Mouse (Mus musculus) mouse trophoblast stem cell (cell line): Measurements from ENCODE around the gene Pdp2.
"Not testable (repeated sequence)": the region's sequence is repeated elsewhere in the genome, so short reads cannot be mapped to it uniquely, and the experiment has no call there.

Source experiments
- in situ Hi-C, 2 experiments: fragments of 300-500 bp; cut with MseI, MboI; formaldehyde crosslinking; loops; 2 replicates in 1 of 2; 3 replicates in 1 of 2; pipeline ENCODE4 v1.15.1; 2025

The Pdp2 gene

GRCm38 (mm10) chr8:104632486-104632885 is 41.2 kb downstream of the Pdp2 start:
- in situ Hi-C loops = no loop called here

- in situ Hi-C loops = no loop called here
These were observed 42.0 kb downstream of the Pdp2 start for GRCm38 (mm10) chr8:104633156-104633744.

GRCm38 (mm10) chr8:104635004-104635710 is 43.9 kb downstream of the Pdp2 start:
- in situ Hi-C loops = no loop called here

- in situ Hi-C loops = no loop called here
These were observed 46.8 kb downstream of the Pdp2 start for GRCm38 (mm10) chr8:104638010-104638409.

GRCm38 (mm10) chr8:104640241-104640640 is 49.0 kb downstream of the Pdp2 start:
- in situ Hi-C loops = no loop called here

- in situ Hi-C loops = no loop called here
These were observed 49.6 kb downstream of the Pdp2 start for GRCm38 (mm10) chr8:104640831-104641370.

- in situ Hi-C loops = no loop called here
These were observed 50.4 kb downstream of the Pdp2 start, which contains the start of gene Ciao2b for GRCm38 (mm10) chr8:104641426-104642323. Ciao2b (minus strand) TSS chr8:104641965.

GRCm38 (mm10) chr8:104642324-104642654 is 51.0 kb downstream of the Pdp2 start:
- in situ Hi-C loops = no loop called here

GRCm38 (mm10) chr8:104644187-104644586 is 52.9 kb downstream of the Pdp2 start:
- in situ Hi-C loops = not testable (repeated sequence)
